Mouse (Mus musculus) granulocyte monocyte progenitor cell, adult 5-6 weeks (primary cell): ENCODE results near the gene Lmf2. TPM values are rescaled to one million over a fixed set of nuclear protein-coding genes. Genes with fewer than 3 reads are reported as not detected.
A peak's percentile ranks its signal among the peaks of the same experiment; 100 is the strongest.

Experiments
- ATAC-seq: replicated peaks from 2 replicates; pipeline ENCODE4 v1.8.0; 2016; ENCODE audit warnings: mild to moderate bottlenecking, moderate TSS enrichment, inconsistent platforms; ENCODE audit not compliant: poor library complexity, severe bottlenecking
- total RNA-seq, 2 experiments: library from RNA; stranded (forward) in 1 of 2; stranded (reverse) in 1 of 2; fragments of 200-712, 200-1000 nt in 1 of 2; fragments of >200 nt in 1 of 2; fragmentation: Nextera tagmentation in 1 of 2; gene quantifications; 2 replicates each; pipeline ENCODE4 v1.2.3; 2014 to 2017

The Lmf2 gene
- total RNA-seq, 2 experiments from 2014 or later: 11.0 to 15.4 TPM

DNA sequence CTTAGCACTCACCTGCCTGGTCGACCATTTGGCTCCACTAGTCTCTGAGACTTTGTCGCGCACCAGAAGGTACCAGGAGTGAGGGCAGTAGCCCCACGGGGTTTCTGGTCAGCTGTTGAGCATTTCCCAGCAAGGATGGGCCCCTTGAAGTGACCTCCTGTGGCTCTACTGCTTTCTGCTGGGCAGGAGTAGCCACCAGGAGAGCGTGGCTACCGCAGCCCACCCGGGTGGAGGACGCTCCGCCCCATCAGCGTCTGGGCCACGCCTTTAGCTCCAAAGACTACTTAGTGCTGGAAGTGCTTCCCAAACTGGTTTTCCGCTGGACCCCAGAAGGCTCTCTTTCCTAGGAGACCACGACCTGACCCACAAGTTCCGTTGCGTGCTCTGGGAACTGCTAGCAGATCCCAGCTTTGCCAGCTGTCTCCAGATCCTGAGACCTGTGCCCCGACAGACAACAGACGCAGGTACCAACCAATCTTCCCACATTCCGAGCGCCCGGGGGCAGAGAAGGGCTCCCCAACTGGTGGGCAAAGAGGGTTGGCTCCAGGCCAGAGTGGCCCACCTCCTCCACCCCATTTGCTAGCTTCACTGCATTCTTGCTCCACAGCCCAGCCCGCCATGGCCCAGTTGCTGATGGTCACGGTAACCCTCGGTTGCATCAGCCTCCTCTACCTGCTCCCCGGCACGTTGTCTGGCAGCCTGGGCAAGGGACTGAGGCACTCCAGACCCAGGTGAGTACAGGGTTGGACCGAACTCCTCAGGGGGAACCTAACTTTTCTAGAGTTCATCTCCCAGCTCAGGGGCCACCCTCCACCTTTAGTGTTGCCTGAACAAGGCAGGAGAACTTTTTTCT lies 32.6 kb downstream of the Lmf2 start, which contains the start of gene Adm2:
TSS of gene Adm2 (plus strand) at position 51 of the 853 bp plus-strand sequence.
- ATAC-seq: 0 out of 2 replicates have a peak, but pooled peaks have one; percentile 6

DNA sequence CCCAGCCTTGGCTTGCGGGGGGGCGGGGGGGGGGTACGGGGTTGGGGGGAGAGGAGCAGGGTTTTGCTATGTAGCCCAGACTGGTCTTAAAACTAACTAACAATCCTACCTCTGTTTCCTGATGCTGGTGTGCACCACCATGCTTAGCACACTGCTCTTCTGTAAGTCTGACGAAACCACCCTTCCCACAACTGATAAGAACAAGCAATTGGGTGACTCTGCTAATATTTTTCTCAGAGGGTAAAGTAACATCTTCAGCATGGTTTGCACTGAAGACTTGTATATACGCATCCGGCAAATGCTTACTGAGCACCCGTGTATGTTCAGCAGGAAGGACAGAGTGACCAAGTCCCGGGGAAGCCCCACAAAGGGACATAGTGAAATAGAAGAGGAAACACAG lies 34.2 kb downstream of the Lmf2 start:
- ATAC-seq: peak; percentile 41

DNA sequence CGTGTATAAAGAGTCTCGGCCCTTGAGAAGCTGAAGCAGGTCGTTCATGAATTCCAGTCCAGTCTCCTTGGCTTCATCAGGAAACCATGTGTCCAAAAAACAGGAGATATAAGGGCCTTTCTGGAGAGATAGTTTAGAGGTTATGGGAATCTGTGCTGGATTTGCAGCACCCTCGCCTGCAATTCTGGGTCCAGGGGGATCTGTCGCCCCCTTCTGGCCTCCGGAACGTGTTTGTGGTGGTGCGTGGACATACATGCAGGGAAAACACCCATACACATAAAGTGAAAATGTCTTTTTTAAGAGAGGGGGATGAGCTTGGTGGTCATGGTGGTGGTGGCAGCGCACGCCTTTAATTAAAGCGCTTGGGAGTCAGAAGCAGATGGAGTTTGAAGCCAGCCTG lies 39.3 kb downstream of the Lmf2 start:
- no peak for ATAC-seq

DNA sequence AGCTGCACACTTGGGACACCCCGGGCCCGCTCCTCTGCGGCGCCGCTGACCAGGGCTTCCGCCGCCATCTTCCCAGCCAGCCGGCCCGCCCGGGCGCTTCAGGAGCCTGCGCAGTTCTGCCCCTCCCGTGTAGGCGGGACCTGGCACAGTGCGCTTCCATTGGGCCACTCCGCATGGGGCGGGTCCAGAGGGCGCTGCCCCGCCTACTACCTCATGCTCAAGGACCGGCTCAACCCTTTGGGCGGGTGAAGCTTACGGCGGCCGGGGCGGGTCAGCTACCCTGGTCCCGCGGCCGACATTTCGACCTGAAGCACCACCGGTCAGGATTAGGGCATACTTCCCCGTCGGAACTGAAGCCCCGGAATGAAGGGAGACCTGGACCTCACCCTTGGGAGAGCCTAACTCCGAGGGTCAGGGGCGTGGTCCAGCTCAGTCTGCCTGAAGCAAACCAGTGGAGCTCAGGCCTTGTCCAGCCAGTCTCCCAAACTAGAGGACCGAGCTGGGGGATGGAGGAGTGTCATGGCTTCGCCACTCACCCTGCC lies 40.2 kb downstream of the Lmf2 start, which contains the start of gene Sbf1:
TSS of gene Sbf1 (minus strand) at position 122 of the 542 bp plus-strand sequence.
- ATAC-seq: peak; percentile 94

DNA sequence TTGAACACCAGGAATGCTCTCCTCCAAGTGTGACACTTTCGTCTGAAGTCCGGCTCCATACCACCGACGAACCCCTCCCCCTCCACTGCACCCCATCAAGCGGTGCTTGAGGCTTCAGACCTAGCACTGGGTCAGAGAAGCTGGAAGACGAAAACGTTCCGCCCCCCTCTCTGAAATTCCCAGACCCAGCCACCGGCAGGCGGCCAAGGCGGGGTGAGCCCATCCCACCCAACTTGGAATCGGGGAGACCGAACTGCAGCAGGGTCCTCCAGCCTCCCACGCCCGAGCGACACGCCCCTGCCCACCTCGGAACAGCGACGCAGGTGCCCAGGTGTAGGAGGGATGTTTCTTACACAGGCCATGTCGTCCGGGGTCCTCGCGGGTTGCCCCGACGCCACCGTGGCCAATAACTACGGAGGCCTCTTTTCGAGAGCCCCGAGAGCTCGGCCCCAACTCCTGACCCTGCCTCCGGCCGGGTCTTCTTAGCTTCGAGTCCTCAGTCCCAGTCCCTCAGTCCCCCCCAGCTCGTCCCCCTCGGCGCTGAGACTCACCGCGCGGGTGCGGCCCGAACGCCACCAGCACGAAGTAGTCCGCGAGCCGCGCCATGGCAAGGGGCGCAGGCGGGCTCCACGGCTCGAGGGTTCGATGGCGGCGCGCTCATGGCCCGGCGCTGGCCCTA lies 40.8 kb downstream of the Lmf2 start:
- ATAC-seq: 0 out of 2 replicates have a peak, but pooled peaks have one; percentile 8

DNA sequence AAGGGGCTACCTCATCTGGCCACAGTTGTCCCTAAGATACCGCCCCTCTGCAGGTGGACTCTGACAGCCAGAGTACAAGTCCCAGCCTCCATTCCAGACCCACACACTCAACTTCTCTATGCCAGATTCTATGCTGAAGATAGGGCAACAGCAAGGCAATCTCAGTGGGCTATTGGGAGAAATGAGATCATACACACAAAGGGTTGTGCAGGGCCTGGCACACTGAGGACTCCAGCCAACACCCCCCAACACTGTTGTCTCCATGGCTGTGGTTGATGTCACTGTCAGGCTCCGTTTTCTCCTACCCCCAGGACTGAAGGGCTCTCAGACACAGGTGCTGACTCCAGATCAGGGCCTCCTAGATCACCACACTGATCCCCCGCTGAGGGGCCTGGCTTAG lies 41.4 kb downstream of the Lmf2 start:
- ATAC-seq: no peak

DNA sequence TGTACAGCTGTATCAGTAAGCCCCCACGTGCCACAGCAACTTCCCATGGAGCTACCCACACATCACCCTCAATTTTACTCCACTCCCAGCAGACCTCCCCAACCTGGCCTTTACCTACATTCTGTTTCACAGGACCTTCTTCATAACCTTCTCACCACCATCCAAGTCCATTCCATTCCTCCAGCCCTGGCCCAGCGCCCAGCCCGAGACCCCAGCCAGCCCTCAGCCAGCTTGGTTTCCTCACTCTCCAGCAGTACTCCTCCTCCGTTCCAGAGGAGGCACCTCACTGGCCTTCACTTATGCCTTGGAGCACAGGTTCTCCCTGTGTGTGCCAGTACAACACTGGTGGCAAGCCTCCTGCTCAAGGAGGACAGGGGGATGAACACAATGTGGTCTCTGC lies 42.1 kb downstream of the Lmf2 start:
- no peak for ATAC-seq

DNA sequence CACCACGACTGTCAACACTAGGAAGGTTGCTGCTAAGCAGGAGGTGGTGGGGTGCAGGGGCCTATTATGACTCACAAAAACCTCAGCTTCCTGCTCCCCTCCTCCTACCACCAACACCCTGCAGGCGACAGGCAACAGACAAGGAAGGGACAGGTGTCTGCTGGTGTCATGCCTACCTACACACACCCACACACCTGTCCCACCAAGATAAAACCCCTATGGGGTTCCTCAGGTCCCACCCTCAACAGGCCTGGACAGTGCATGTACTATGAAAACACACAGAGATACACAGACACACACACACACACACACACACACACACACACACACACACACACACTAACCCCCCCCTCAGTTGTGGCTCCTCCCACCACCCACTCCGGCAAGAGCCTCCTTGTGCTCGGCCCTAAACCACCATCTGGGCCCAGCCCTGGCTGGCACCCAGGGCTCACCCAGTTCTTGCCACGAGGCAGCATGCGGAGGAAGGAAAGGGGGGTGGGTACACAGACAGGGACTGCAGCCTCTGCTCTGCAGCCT lies 45.4 kb downstream of the Lmf2 start:
- ATAC-seq: peak; percentile 66

DNA sequence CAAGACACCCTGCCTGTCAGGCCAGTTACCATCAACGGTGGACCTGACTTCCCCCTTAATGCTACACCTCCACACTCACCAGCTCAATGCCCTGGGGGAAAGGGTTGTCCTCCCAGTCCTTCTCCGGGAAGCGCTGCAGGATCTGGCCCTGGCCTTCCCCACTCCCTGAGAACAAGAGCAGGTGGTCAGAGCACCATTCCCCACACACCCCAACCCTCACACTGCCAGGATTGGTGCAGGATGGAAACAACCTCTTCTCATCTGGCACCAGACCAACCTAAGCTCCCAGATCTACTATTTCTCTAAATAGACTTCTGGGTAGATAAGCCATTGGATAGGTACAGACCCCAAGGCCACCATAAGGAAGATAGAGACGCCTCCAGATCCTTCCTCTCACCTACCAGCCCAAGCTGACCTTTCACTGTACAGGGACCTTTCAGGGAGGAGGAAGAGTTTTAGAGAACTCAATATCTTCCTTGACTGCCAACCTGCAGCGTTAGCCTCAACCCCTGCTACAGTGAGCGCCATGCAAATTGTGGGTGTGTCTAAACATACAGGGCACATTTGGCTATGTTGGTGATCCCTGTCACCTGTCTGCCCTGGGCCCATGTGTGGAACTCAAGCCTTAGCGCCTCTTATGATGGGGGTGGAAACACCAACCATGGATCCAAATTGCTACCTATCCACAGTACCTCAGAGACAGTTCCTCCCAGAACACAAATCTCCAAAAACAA lies 46.9 kb downstream of the Lmf2 start:
- ATAC-seq: no peak

DNA sequence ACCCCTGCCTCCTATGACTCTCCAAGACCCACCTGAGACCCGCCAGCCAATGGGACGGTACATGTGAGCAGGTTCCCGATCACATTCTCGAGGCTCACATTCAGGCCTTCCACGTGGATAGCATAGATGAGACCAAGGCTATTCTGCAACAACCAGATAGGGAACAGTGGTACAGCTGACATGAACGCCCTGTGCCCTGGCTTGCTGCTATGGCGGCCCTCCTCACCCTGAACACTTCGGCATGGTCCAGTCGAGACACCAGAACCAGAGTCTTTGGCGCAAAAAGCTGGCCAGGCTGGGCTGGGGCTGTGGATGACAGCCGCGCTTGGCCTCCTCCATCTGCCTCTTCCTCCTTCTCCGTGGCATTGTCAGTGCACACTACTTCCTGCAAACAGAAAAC lies 48.0 kb downstream of the Lmf2 start:
- ATAC-seq: no peak

DNA sequence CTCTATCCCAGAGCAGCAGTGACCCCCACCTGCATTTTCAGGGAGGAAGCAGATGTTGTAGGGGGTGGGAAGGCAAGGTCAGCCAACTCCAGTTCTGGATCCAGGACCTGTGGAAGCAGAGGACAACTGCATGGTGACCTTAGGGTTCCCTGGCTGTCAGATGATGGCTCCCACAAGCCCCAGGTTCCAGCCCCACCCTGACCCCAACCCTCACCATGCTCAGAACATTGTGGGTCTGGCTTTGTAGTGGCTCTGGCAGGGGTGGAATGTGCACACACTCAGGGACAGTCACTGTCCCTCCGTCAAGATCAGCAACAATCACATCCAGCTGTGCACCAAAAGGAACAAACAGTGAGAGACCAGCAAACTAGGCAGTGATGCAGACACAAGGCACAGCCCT lies 49.5 kb downstream of the Lmf2 start:
- ATAC-seq: no peak

Other genes with a start within 250 kb of the Lmf2 start
- gene Tubgcp6, start 232.5 kb downstream of the Lmf2 start, total RNA-seq (2014; fragmentation: Nextera tagmentation): 23.4 and 29.2 TPM in 2 replicates
- 12.6 and 20.2 TPM in 2 replicates for gene Tubgcp6, start 232.5 kb downstream of the Lmf2 start, total RNA-seq (2017)
- gene Hdac10, start 227.0 kb downstream of the Lmf2 start, total RNA-seq (2014; fragmentation: Nextera tagmentation): 11.3 and 14.7 TPM in 2 replicates
- 11.2 and 13.9 TPM in 2 replicates for gene Hdac10, start 227.0 kb downstream of the Lmf2 start, total RNA-seq (2017)
- not detected in 2 replicates for gene Mapk12, start 215.0 kb downstream of the Lmf2 start, total RNA-seq (2014; fragmentation: Nextera tagmentation)
- 0.93 TPM in 1 of 2 replicates, not detected in the other for gene Mapk12, start 215.0 kb downstream of the Lmf2 start, total RNA-seq (2017)
- gene Mapk11, start 206.0 kb downstream of the Lmf2 start, total RNA-seq (2014; fragmentation: Nextera tagmentation): not detected in 2 replicates
- not detected in 2 replicates for gene Mapk11, start 206.0 kb downstream of the Lmf2 start, total RNA-seq (2017)
- 19.1 and 23.4 TPM in 2 replicates for gene Plxnb2, start 174.9 kb downstream of the Lmf2 start, total RNA-seq (2014; fragmentation: Nextera tagmentation)
- gene Plxnb2, start 174.9 kb downstream of the Lmf2 start, total RNA-seq (2017): 11.0 and 14.7 TPM in 2 replicates
- gene Dennd6b, start 159.2 kb downstream of the Lmf2 start, total RNA-seq (2014; fragmentation: Nextera tagmentation): 4.3 and 6.1 TPM in 2 replicates
- gene Dennd6b, start 159.2 kb downstream of the Lmf2 start, total RNA-seq (2017): 2.5 and 4.7 TPM in 2 replicates
- gene Ppp6r2, start 144.1 kb downstream of the Lmf2 start, total RNA-seq (2014; fragmentation: Nextera tagmentation): 9.2 and 10.5 TPM in 2 replicates
- gene Ppp6r2, start 144.1 kb downstream of the Lmf2 start, total RNA-seq (2017): 5.8 and 6.4 TPM in 2 replicates
- 88.1 and 131 TPM in 2 replicates for gene Sbf1, start 40.3 kb downstream of the Lmf2 start, total RNA-seq (2014; fragmentation: Nextera tagmentation)
- 43.1 and 52.0 TPM in 2 replicates for gene Sbf1, start 40.3 kb downstream of the Lmf2 start, total RNA-seq (2017)
- not detected in 2 replicates for gene Adm2, start 32.9 kb downstream of the Lmf2 start, total RNA-seq (2014; fragmentation: Nextera tagmentation)
- gene Adm2, start 32.9 kb downstream of the Lmf2 start, total RNA-seq (2017): not detected in 2 replicates
- gene Miox, start 21.3 kb downstream of the Lmf2 start, total RNA-seq (2014; fragmentation: Nextera tagmentation): not detected in 2 replicates
- gene Miox, start 21.3 kb downstream of the Lmf2 start, total RNA-seq (2017): not detected in 2 replicates
- gene Ncaph2, start 60 bp upstream of the Lmf2 start, total RNA-seq (2014; fragmentation: Nextera tagmentation): 87.4 and 136 TPM in 2 replicates
- gene Ncaph2, start 60 bp upstream of the Lmf2 start, total RNA-seq (2017): 92.2 and 118 TPM in 2 replicates
- 12.4 and 27.5 TPM in 2 replicates for gene Sco2, start 18.2 kb upstream of the Lmf2 start, total RNA-seq (2014; fragmentation: Nextera tagmentation)
- 22.7 and 31.5 TPM in 2 replicates for gene Sco2, start 18.2 kb upstream of the Lmf2 start, total RNA-seq (2017)
- not detected in 2 replicates for gene Tymp, start 21.4 kb upstream of the Lmf2 start, total RNA-seq (2014; fragmentation: Nextera tagmentation)
- 0.43 and 1.1 TPM in 2 replicates for gene Tymp, start 21.4 kb upstream of the Lmf2 start, total RNA-seq (2017)
- 3.1 and 4.2 TPM in 2 replicates for gene Odf3b, start 23.6 kb upstream of the Lmf2 start, total RNA-seq (2014; fragmentation: Nextera tagmentation)
- gene Odf3b, start 23.6 kb upstream of the Lmf2 start, total RNA-seq (2017): 0.46 TPM in 1 of 2 replicates, not detected in the other
- not detected in 2 replicates for gene Klhdc7b, start 29.3 kb upstream of the Lmf2 start, total RNA-seq (2014; fragmentation: Nextera tagmentation)
- gene Klhdc7b, start 29.3 kb upstream of the Lmf2 start, total RNA-seq (2017): 0.13 TPM in 1 of 2 replicates, not detected in the other
- gene Syce3, start 54.8 kb upstream of the Lmf2 start, total RNA-seq (2014; fragmentation: Nextera tagmentation): not detected in 2 replicates
- not detected in 2 replicates for gene Syce3, start 54.8 kb upstream of the Lmf2 start, total RNA-seq (2017)
- gene Cpt1b, start 70.2 kb upstream of the Lmf2 start, total RNA-seq (2014; fragmentation: Nextera tagmentation): 2.8 and 2.9 TPM in 2 replicates
- gene Cpt1b, start 70.2 kb upstream of the Lmf2 start, total RNA-seq (2017): 1.5 TPM in 1 of 2 replicates, not detected in the other
- gene C730034F03Rik, start 73.9 kb upstream of the Lmf2 start, total RNA-seq (2014; fragmentation: Nextera tagmentation): not detected in 2 replicates
- gene C730034F03Rik, start 73.9 kb upstream of the Lmf2 start, total RNA-seq (2017): 2.7 and 3.6 TPM in 2 replicates
- gene Gm44502, start 74.0 kb upstream of the Lmf2 start, total RNA-seq (2014; fragmentation: Nextera tagmentation): not detected in 2 replicates
- gene Gm44502, start 74.0 kb upstream of the Lmf2 start, total RNA-seq (2017): 0.82 TPM in 1 of 2 replicates, not detected in the other
- gene Chkb, start 74.2 kb upstream of the Lmf2 start, total RNA-seq (2014; fragmentation: Nextera tagmentation): 77.0 and 85.0 TPM in 2 replicates
- gene Chkb, start 74.2 kb upstream of the Lmf2 start, total RNA-seq (2017): 25.3 and 27.7 TPM in 2 replicates
- gene Mapk8ip2, start 98.3 kb upstream of the Lmf2 start, total RNA-seq (2014; fragmentation: Nextera tagmentation): not detected in 2 replicates
- gene Mapk8ip2, start 98.3 kb upstream of the Lmf2 start, total RNA-seq (2017): not detected in 2 replicates
- gene Arsa, start 121.8 kb upstream of the Lmf2 start, total RNA-seq (2014; fragmentation: Nextera tagmentation): 12.7 and 21.4 TPM in 2 replicates
- gene Arsa, start 121.8 kb upstream of the Lmf2 start, total RNA-seq (2017): 8.5 and 30.3 TPM in 2 replicates
- gene Shank3, start 144.0 kb upstream of the Lmf2 start, total RNA-seq (2014; fragmentation: Nextera tagmentation): 0.34 and 0.58 TPM in 2 replicates
- gene Shank3, start 144.0 kb upstream of the Lmf2 start, total RNA-seq (2017): 0.26 and 0.47 TPM in 2 replicates
- not detected in 2 replicates for gene Acr, start 212.7 kb upstream of the Lmf2 start, total RNA-seq (2014; fragmentation: Nextera tagmentation)
- gene Acr, start 212.7 kb upstream of the Lmf2 start, total RNA-seq (2017): not detected in 2 replicates
- gene Rabl2, start 236.3 kb upstream of the Lmf2 start, total RNA-seq (2014; fragmentation: Nextera tagmentation): 10.2 and 16.8 TPM in 2 replicates
- gene Rabl2, start 236.3 kb upstream of the Lmf2 start, total RNA-seq (2017): 11.1 and 18.9 TPM in 2 replicates